Mouse (Mus musculus) forebrain, embryonic 11.5 days (tissue): ENCODE data around the gene Gstt1. TPM values are rescaled to one million over a fixed set of nuclear protein-coding genes. Genes with fewer than 3 reads are reported as not detected.
"Not testable (repeated sequence)": the region's sequence is repeated elsewhere in the genome, so short reads cannot be mapped to it uniquely, and the experiment has no call there.

Experiments
- ATAC-seq: fragments of 200-750 bp; cut with Nextera tagmentation; replicated peaks from 2 replicates; pipeline ENCODE4 v1.8.0; 2017; ENCODE audit warnings: moderate TSS enrichment; ENCODE audit not compliant: low FRiP score
- DNase-seq: peaks from one replicate; pipeline ENCODE4 v3.0.0-alpha.2; 2017; ENCODE audit warnings: low spot score
- H3K27ac ChIP-seq: fragments of 300-500 bp; sonication (generic); 2 replicates; pipeline ENCODE4 v1.5.1; 2014; ENCODE audit warnings: low read depth, low read length
- H3K27me3 ChIP-seq: fragments of 300-500 bp; sonication (generic); 2 replicates; pipeline ENCODE4 v1.6.1; 2014; ENCODE audit warnings: mild to moderate bottlenecking, low read length, mixed read lengths; ENCODE audit not compliant: control insufficient read depth, insufficient read depth
- H3K36me3 ChIP-seq: fragments of 300-500 bp; sonication (generic); 2 replicates; pipeline ENCODE4 v1.6.1; 2014; ENCODE audit warnings: mild to moderate bottlenecking, low read length, moderate library complexity, mixed read lengths; ENCODE audit not compliant: control insufficient read depth, insufficient read depth
- H3K4me1 ChIP-seq: fragments of 300-500 bp; sonication (generic); replicated peaks from 2 replicates; pipeline ENCODE4 v1.6.1; 2014; ENCODE audit warnings: low read length, mixed read lengths; ENCODE audit not compliant: control insufficient read depth, insufficient read depth
- H3K4me2 ChIP-seq: fragments of 300-500 bp; sonication (generic); 2 replicates; pipeline ENCODE4 v1.6.1; 2014; ENCODE audit warnings: low read depth, mild to moderate bottlenecking, low read length, moderate library complexity, mixed read lengths; ENCODE audit not compliant: severe bottlenecking
- H3K4me3 ChIP-seq: fragments of 300-500 bp; sonication (generic); 2 replicates; pipeline ENCODE4 v1.5.1; 2014; ENCODE audit warnings: low read depth, low read length
- H3K9ac ChIP-seq: fragments of 300-500 bp; sonication (generic); 2 replicates; pipeline ENCODE4 v1.6.1; 2014; ENCODE audit warnings: low read length
- H3K9me3 ChIP-seq: fragments of 300-500 bp; sonication (generic); 2 replicates; pipeline ENCODE4 v1.6.1; 2016; ENCODE audit warnings: low read length, mixed read lengths; ENCODE audit not compliant: control insufficient read depth
- WGBS: fragments of 180-500 bp; shearing (Covaris S2); extraction: QIAGEN DNeasy Blood & Tissue Kit; methylation state at CpG from one replicate; pipeline ENCODE4 v1.1.7; 2014; 5-methylcytosine and 5-hydroxymethylcytosine counted together
- polyA plus RNA-seq: library from polyadenylated mRNA; unstranded; fragments of >200 nt; fragmentation: Nextera tagmentation; extraction: Ambion mirVana; gene quantifications from 2 replicates; pipeline ENCODE4 v1.2.1, GENCODE M21; 2014

Gene Gstt1
- polyA plus RNA-seq = 4.6 and 5.2 TPM in 2 replicates

DNA sequence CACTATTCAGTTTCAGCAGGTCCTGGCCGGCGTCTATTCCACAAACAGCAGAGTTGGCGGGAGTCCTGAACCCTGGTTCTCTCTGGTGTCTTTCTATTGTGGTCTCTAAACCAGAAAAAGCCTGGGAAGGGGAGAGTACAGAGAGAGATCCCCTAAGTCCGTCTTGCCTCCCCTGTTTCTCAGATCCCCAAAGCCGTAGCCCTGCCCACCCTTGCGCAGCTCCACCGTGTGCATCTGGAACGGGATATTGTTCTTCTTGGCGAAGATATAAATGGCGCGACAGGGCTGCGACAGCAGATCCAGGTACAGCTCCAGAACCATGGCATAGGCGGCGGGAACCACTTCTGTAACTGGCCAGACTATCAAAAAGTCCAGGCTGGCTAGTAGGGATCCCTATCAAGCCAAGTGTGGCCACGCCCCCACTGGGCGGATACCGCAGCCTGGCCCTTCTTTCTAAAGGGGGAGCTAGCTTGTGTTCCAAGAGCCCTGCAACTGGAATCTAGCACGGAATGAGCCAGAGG, at the start of gene Gstt1:
Gstt1 (minus strand) TSS at position 409 of the 521 bp plus-strand sequence.
- Histone ChIP-seq H3K9me3 (no peaks in the 10 kb centered on the region), H3K27ac (no peak within 1 kb of the TSS), H3K4me1 (no peaks in the 10 kb centered on the region; the same call in 1 of the 2 replicates), H3K4me2 (peak within 1 kb of the TSS; percentile 80), H3K27me3 (no peaks in the 10 kb centered on the region), H3K36me3 (no peaks in the 10 kb centered on the region), H3K4me3 (peak within 1 kb of the TSS; percentile 43), H3K9ac (peak within 1 kb of the TSS; percentile 30)
- DNase-seq (peak; percentile 78), ATAC-seq (no peak; the same call in 1 of the 2 replicates)
- 3% methylated on average over 18 of the region's 18 CpGs for WGBS

GRCm38 (mm10) chr10:75845306-75845930, 47.0 kb upstream of the Gstt1 start:
- no peak for DNase-seq
- Histone ChIP-seq H3K9ac (no peak overlapping the region), H3K27me3 (no peaks in the 10 kb centered on the region), H3K4me1 (no peaks in the 10 kb centered on the region; the same call in 1 of the 2 replicates), H3K9me3 (no peaks in the 10 kb centered on the region), H3K36me3 (no peaks in the 10 kb centered on the region), H3K4me3 (no peak overlapping the region), H3K27ac (no peak overlapping the region), H3K4me2 (no peak overlapping the region)
- no peak for ATAC-seq
- 76% methylated on average over 6 of the region's 6 CpGs for WGBS

DNA sequence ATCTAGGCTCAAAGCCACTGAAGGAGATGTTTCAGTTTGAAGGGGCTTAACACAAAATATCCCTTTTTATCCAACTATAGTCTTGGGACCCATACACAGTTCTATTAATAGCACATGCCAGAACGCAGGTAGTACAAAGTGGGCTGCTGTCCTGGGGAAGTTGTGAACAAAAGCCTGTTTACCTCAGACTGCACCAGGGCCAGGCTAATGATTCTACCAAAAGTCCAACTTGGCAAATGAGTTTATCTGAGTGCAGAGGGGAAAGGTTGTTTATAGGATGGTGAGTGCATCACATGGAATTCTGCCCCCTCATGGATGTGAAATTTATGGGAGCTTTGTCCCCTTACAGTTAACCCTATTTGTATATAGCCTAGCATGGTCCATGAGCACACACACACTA, 46.4 kb upstream of the Gstt1 start:
- H3K9me3 ChIP-seq = no peaks in the 10 kb centered on the region
- H3K4me3 ChIP-seq = no peak overlapping the region
- no peaks in the 10 kb centered on the region for H3K36me3 ChIP-seq
- H3K27ac ChIP-seq = no peak overlapping the region
- ATAC-seq (no peak), DNase-seq (no peak)
- H3K9ac ChIP-seq = no peak overlapping the region
- H3K27me3 ChIP-seq = no peaks in the 10 kb centered on the region
- H3K4me1 ChIP-seq = no peaks in the 10 kb centered on the region; the same call in 1 of the 2 replicates
- WGBS = 61% methylated on average over 1 of the region's 1 CpGs
- H3K4me2 ChIP-seq = no peak overlapping the region

GRCm38 (mm10) chr10:75843898-75844297, 45.5 kb upstream of the Gstt1 start:
- ATAC-seq, H3K9me3 ChIP-seq, H3K36me3 ChIP-seq, DNase-seq, H3K27ac ChIP-seq, H3K4me3 ChIP-seq, H3K4me2 ChIP-seq, H3K4me1 ChIP-seq, H3K27me3 ChIP-seq, H3K9ac ChIP-seq: not testable (repeated sequence)
- 85% methylated on average over 6 of the region's 6 CpGs for WGBS

DNA sequence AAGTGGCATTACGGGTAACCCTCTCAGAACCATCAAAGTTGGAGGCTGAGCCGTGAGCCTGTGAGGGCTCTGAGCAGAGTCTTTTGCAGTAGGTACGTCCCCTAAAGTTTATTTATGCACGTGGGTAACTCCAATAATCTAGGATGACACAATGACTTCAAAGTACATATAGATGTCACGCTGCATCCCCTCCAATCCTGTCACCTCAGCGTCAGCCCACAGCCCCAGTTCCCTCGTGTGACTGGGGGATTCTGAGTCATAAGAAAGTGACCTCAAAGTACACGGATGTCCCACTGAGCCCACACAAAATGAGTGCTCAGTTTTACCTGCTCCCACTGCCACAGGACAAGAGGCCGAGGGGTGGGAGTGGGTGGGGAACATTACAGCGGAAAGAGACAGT, 40.7 kb upstream of the Gstt1 start:
- H3K4me2 ChIP-seq = no peak overlapping the region
- H3K4me3 ChIP-seq = no peak overlapping the region
- H3K9me3 ChIP-seq = no peaks in the 10 kb centered on the region
- no peak for DNase-seq
- H3K27ac ChIP-seq = no peak overlapping the region
- H3K36me3 ChIP-seq = no peaks in the 10 kb centered on the region
- WGBS = 91% methylated on average over 10 of the region's 10 CpGs
- ATAC-seq = no peak
- no peak overlapping the region for H3K9ac ChIP-seq
- no peaks in the 10 kb centered on the region; the same call in 1 of the 2 replicates for H3K4me1 ChIP-seq
- H3K27me3 ChIP-seq = peaks cover 10% of the 10 kb centered on the region; the same call in 1 of the 2 replicates

GRCm38 (mm10) chr10:75837248-75837759, 38.9 kb upstream of the Gstt1 start, which contains the start of gene Gstt2:
Gstt2 (minus strand) TSS chr10:75837424.
- Histone ChIP-seq H3K4me1 (peaks cover 4% of the 10 kb centered on the region), H3K9ac (peak within 1 kb of the TSS; percentile 52), H3K9me3 (no peaks in the 10 kb centered on the region), H3K27ac (peak within 1 kb of the TSS; percentile 26; the same call in 1 of the 2 replicates), H3K27me3 (peaks cover 14% of the 10 kb centered on the region; the same call in 1 of the 2 replicates), H3K4me2 (peak within 1 kb of the TSS; percentile 55), H3K4me3 (peak within 1 kb of the TSS; percentile 27), H3K36me3 (no peaks in the 10 kb centered on the region)
- DNase-seq (peak; percentile 96), ATAC-seq (peak; percentile 91)
- under 1% methylated on average over 21 of the region's 21 CpGs for WGBS

DNA sequence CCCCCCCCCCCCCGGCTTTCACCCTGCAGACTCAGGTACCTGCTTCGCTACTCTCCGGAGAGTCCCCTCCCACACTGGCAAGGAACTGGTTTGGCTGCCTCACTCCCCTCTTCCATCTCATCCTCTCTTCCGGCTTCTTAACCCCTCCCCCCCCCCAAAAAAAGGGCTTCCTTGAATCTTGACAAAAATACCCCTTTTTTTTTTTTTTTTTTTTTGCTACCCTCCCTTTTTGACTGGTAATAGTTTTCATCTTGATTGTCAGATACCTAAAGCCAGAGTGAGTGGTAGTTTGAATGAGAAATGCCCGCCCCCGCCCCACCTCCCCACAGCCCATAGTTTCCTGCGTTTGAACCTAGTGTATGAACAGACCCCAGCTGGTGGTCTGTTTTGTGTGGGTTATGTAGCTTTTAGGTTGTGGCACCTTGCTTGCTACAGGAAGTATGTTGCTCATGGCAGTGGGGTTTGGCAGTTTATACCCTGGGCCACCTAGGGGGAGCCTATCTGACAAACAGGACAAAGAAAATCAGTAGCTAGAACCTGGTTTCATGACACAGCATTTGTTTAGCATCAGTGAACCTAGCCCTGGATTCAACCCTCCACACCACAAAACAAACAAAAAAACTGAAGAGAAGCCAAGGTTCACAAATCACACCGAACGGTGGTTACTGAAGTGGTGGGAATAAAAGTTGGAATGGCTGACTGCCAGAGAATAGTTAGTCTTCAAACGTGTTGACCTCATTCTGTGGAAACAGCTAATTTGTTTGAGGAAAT, 37.6 kb upstream of the Gstt1 start:
- no peak for ATAC-seq
- WGBS = 24% methylated on average over 9 of the region's 10 CpGs
- DNase-seq = no peak
- H3K36me3 ChIP-seq = no peaks in the 10 kb centered on the region
- peaks cover 14% of the 10 kb centered on the region; the same call in 1 of the 2 replicates for H3K27me3 ChIP-seq
- H3K27ac ChIP-seq = no peak overlapping the region
- peak overlapping the region; percentile 9; the same call in 1 of the 2 replicates for H3K4me3 ChIP-seq
- H3K4me2 ChIP-seq = peak overlapping the region; percentile 57; the same call in 1 of the 2 replicates
- H3K9ac ChIP-seq = no peak overlapping the region
- peaks cover 4% of the 10 kb centered on the region for H3K4me1 ChIP-seq
- H3K9me3 ChIP-seq = no peaks in the 10 kb centered on the region

DNA sequence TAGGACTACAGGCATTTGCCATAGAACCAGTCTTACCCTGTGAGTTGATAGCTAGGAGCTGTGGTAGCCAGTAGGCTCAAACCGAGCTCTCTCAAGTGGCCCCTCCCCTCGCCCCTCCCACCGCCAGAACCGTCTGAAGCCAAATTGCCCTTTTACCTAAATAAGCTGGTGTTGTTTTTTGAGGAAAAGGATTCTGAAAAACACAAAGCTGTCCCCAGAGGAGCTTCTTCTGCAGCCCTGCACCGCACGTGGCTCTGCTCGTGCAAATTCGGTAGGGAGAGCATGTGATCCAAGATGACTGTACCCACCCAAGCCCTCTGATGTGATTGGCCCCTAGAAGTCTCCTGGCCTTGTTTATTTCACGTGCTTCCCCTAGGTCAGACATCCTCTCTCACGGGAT, 36.9 kb upstream of the Gstt1 start:
- peak overlapping the region; percentile 57; the same call in 1 of the 2 replicates for H3K4me2 ChIP-seq
- WGBS = 1% methylated on average over 10 of the region's 10 CpGs
- H3K9ac ChIP-seq = no peak overlapping the region
- no peaks in the 10 kb centered on the region for H3K36me3 ChIP-seq
- H3K4me3 ChIP-seq = peak overlapping the region; percentile 9; the same call in 1 of the 2 replicates
- ATAC-seq (no peak), DNase-seq (peak; percentile 64)
- H3K9me3 ChIP-seq = no peaks in the 10 kb centered on the region
- H3K27ac ChIP-seq = no peak overlapping the region
- H3K27me3 ChIP-seq = peaks cover 14% of the 10 kb centered on the region; the same call in 1 of the 2 replicates
- peaks cover 4% of the 10 kb centered on the region for H3K4me1 ChIP-seq
